Mouse (Mus musculus) macrophage (primary cell): Measurements from ENCODE around the gene Ppfia1. TPM values are rescaled to one million over a fixed set of nuclear protein-coding genes. Genes with fewer than 3 reads are reported as not detected.

Source experiments
- H3K27ac ChIP-seq: fragments of 350-480 bp; formaldehyde crosslinking; 2 replicates; pipeline ENCODE4 v1.9.0; 2021
- H3K36me3 ChIP-seq: fragments of 350-480 bp; formaldehyde crosslinking; 2 replicates; pipeline ENCODE4 v1.9.0; 2021; ENCODE audit errors: inconsistent target
- H3K4me3 ChIP-seq: fragments of 350-480 bp; formaldehyde crosslinking; 2 replicates; pipeline ENCODE4 v1.9.0; 2021; ENCODE audit errors: inconsistent target
- H3K79me2 ChIP-seq: fragments of 350-480 bp; formaldehyde crosslinking; 2 replicates; pipeline ENCODE4 v1.9.0; 2021; ENCODE audit errors: inconsistent target
- WGBS: methylation state at CpG from one replicate; pipeline ENCODE4 v1.1.7; 2026; ENCODE audit warnings: inconsistent platforms; ENCODE audit not compliant: missing documents; 5-methylcytosine and 5-hydroxymethylcytosine counted together
- polyA plus RNA-seq: library from polyadenylated mRNA; stranded (reverse); fragments of 250-400 nt; gene quantifications from 3 replicates; pipeline ENCODE4 v1.2.4, GENCODE M21; 2018; ENCODE audit warnings: inconsistent platforms

The Ppfia1 gene
- polyA plus RNA-seq, 1 experiment from 2014 or later, result 74.0 TPM

DNA sequence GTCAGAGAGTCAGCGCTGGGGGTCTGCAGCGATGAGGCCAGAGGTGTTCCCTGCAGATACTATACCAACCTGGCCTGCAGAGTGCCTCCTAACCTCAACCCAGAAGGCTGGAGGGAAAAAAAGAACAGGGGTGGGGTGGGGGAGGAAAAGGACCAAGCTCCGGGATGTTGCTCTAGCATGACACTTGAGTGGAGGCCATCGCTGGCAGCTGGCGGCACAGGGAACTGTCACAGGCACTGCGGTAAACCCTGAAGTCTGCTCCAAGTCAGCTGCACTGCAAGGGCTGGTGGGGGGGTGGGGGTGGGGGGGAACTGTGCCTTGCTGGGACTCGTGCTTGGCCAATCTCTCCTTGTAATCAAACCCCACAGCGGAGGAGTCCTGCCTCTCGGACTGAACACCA lies 102.9 kb downstream of the Ppfia1 start:
- H3K79me2 ChIP-seq, result no peaks in the 10 kb centered on the region
- no peak overlapping the region for H3K27ac ChIP-seq
- WGBS, result 85% methylated on average over 8 of the region's 9 CpGs
- H3K36me3 ChIP-seq, result no peaks in the 10 kb centered on the region
- H3K4me3 ChIP-seq, result no peak overlapping the region

DNA sequence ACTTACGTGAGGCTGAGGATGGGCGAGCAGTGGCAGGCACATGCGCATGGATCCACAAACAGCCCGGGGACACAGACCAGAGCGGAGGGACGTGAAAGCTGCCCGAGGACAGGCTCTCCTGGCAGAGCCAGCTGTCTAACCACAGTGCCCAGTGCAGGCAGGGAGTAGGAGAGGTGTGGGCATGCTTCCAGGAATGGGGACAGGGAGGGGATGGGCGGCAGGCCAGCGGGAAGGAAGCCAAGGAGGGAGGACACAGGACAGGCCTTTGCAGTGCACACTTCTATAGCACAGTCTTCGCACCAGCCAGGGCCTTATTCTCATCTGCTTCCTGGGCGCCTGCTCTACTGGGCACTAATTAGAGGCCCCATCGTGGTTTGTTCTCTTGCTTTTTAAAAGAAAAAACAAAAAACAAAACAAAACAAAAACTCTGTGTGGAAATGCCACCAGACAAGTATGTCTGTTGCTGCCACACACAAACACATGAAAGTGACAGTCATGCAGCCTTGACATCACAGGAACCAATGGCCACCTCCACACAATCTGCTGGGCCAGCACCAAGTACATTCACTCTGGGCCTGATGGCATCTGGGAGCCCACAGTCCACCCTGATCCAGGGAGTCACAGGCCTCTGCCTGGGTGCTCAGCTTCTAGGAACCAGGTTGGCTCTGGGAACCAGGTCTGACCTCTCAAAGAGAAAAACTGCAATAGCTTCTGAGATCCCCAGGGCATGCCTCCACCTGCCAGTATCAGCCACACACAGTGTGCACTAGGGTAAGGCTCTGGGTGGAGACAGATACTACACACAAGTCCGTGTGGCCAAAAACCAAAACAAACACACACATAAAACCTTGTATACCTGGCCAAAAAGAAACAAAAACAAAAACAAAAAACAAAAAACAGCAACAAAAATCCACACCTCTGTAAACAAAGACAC lies 103.6 kb downstream of the Ppfia1 start:
- 81% methylated on average over 13 of the region's 13 CpGs for WGBS
- H3K79me2 ChIP-seq, result no peaks in the 10 kb centered on the region
- H3K27ac ChIP-seq, result no peak overlapping the region
- H3K4me3 ChIP-seq, result no peak overlapping the region
- H3K36me3 ChIP-seq, result no peaks in the 10 kb centered on the region

DNA sequence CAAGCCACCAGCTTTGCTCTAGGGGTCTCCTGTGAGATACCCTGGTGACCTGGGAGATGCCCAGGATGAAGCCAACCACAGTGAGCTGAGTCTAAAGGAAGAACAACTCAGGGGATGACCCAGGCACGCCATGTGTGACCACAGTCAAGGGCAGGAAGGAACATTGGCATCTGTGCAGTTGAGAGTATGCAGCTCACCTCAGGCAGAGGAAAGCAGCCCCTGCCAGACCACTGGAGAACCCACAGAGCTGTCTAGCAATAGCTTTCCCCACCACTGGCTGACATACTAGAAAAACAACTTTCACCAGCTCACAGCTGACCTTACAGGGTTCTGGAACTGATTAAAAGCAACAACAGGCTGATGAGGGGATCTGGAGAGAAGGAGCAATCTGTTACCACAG lies 105.3 kb downstream of the Ppfia1 start:
- no peaks in the 10 kb centered on the region for H3K36me3 ChIP-seq
- H3K79me2 ChIP-seq, result no peaks in the 10 kb centered on the region
- no peak overlapping the region for H3K4me3 ChIP-seq
- 10% methylated on average over 1 of the region's 1 CpGs for WGBS
- no peak overlapping the region for H3K27ac ChIP-seq

DNA sequence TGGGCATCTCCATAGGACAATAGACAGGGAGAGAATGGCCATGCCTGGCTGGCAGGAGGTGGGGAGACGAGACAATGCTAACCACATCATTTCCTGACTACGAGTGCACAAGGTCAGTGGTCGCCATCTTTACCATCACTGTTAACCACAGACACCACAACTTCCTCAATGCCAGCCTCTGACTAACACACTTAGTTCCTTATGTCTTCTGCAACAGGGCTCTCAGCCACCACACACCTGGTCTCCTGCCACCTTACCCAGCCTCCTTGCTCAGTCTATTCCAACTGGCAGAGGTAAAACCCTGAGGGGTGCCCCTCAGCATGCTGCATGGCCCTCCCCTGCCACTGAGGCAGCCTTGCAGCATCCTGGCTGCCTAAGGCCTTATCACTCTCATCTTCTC lies 106.4 kb downstream of the Ppfia1 start:
- H3K27ac ChIP-seq, result no peak overlapping the region
- no peaks in the 10 kb centered on the region for H3K36me3 ChIP-seq
- no peaks in the 10 kb centered on the region for H3K79me2 ChIP-seq
- 0% methylated on average over 3 of the region's 3 CpGs for WGBS
- no peak overlapping the region for H3K4me3 ChIP-seq

DNA sequence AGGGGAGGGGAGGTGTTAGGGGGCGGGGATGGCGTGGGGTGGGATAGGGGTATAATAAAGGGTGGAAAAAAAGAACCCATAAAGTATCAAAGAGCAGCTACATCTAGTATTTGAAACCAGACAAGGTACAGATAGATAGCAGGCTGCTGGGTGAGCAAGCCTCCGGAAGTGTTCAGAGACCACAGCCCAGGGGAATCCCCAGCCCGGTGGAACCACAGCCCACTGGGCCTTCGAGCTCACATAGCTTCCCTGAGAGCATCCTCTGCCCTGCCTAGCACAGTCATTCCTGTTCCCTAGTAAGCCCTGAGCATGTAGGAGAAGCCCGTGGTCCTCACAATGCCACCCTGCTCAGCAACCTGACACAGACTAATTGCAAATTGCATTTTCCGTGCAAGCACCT lies 108.7 kb downstream of the Ppfia1 start:
- Histone ChIP-seq H3K4me3 (no peak overlapping the region), H3K79me2 (no peaks in the 10 kb centered on the region), H3K27ac (no peak overlapping the region), H3K36me3 (no peaks in the 10 kb centered on the region)
- WGBS, result 36% methylated on average over 5 of the region's 7 CpGs

DNA sequence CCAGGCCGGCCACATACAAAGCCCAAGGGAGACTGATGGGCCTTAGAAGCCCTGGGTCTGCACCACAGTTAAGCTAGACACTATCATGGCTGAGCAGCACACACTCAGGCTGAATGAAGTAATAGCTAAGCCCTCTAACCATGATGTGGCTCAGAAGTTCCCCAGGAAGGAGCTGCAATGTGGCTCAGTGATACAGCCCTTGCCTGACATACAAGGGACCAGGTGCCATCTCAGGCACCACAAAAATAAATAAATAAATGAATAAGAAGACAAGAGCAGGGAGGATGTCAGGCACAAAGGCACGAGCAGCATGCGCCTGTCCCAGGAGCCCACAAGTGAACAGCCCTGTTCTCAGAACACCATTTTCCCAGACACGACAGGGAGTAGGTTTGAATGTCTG lies 111.6 kb downstream of the Ppfia1 start:
- Histone ChIP-seq H3K36me3 (no peaks in the 10 kb centered on the region), H3K79me2 (no peaks in the 10 kb centered on the region), H3K27ac (no peak overlapping the region), H3K4me3 (no peak overlapping the region)
- WGBS, result 92% methylated on average over 4 of the region's 4 CpGs

DNA sequence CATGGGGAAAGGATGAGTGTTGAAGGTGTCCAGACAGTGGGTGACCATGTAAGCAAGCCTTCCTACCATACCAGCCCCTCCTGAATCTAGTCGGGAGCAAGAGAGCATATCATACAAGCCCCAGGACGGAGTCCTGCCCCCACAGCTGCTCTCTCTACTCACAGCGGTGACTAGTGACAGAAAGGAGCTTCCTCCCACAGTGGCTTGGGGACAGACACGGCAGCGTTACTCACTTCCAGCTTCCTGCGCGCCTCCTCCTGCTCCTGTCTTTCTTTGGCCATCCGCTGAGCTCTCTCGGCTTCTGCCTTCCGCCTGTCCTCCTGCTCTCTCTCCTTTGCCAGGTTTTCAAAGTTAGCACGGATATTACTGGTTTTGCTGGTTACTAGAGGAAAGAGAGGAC lies 112.1 kb downstream of the Ppfia1 start:
- Histone ChIP-seq H3K79me2 (no peaks in the 10 kb centered on the region), H3K27ac (no peak overlapping the region), H3K36me3 (no peaks in the 10 kb centered on the region), H3K4me3 (no peak overlapping the region)
- WGBS, result 81% methylated on average over 11 of the region's 11 CpGs

DNA sequence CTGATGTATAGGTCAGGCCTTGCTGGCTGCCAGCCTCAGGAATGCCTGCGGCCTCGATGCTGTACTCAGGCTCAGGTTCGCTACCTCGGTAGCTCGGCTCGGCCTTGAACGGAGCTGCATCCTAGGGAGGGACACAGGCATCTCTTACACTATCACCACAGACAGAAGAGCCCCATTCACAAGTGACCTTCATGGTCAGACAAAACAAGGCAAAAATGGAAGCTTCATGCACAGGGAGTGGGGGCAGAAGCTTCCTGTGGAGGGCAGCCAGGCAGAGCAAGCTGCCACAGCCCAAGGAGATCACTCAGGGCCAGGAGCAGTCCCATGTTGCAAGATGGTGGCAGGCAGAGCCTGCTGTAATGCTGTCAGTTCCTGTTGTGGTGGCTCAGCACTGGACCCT lies 114.7 kb downstream of the Ppfia1 start:
- Histone ChIP-seq H3K36me3 (no peaks in the 10 kb centered on the region), H3K27ac (no peak overlapping the region), H3K4me3 (no peak overlapping the region), H3K79me2 (no peaks in the 10 kb centered on the region)
- WGBS, result 97% methylated on average over 7 of the region's 7 CpGs

DNA sequence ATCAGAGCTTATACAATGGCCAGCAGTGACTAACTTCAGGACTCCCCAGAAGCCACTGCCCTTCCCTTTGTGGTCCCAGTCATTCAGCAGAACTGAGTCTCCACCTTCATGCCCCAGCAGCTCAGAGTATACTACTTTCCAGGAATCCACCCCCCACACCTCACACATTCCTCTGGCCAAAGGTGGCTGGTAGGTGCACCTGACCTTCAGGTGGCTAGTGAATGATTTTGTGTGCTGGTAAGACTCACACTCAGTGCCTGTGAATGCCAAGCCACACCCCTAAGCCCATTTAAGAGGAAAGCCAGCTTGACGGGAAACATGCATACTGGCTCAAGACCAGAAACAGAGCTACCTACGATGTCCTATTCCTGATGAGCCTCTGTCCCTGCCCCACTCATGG lies 120.6 kb downstream of the Ppfia1 start:
- WGBS, result 90% methylated on average over 2 of the region's 2 CpGs
- no peak overlapping the region for H3K4me3 ChIP-seq
- H3K79me2 ChIP-seq, result no peaks in the 10 kb centered on the region
- H3K36me3 ChIP-seq, result no peaks in the 10 kb centered on the region
- H3K27ac ChIP-seq, result no peak overlapping the region

DNA sequence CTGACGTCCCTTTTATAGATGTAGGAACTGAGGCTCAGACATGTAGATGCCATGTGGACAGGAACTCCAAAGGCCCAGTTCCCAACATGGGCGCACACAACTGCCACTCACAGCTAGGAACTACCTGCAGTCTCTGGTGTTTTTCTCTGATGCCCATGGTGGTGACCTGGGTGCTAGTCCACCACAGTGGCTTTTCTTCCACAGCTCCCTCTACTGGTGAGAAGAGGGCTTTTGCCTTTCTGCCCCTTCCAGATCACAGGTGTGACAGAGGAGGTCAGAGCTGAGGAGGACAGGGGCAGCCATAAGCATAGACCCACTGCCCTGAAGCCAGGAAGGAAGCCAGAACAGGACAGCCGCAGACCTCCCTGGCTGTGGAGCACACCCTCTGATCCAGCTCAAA lies 126.1 kb downstream of the Ppfia1 start:
- Histone ChIP-seq H3K79me2 (no peaks in the 10 kb centered on the region), H3K36me3 (no peaks in the 10 kb centered on the region), H3K4me3 (no peak overlapping the region), H3K27ac (no peak overlapping the region)
- WGBS, result 84% methylated on average over 3 of the region's 3 CpGs

Other genes starting within 250 kb of the Ppfia1 start
- 0.66 to 14.8 TPM (median 4.4 TPM) in 3 replicates for gene Cttn, start 82.7 kb downstream of the Ppfia1 start, polyA plus RNA-seq
- gene Fadd, start 28.7 kb upstream of the Ppfia1 start, polyA plus RNA-seq, result 9.0 to 12.9 TPM (median 10.1 TPM) in 3 replicates
- not detected in 3 replicates for gene Ano1, start 198.2 kb upstream of the Ppfia1 start, polyA plus RNA-seq